Mouse (Mus musculus) spleen, adult 2 months (tissue): Measurements from ENCODE around the gene C1s1.

Source experiments
- CTCF ChIP-seq: fragments of 200-500 bp; IDR thresholded peaks from 2 replicates; pipeline ENCODE4 v1.5.1; 2011; ENCODE audit warnings: mild to moderate bottlenecking, inconsistent platforms; ENCODE audit not compliant: insufficient read depth, insufficient read length, insufficient replicate concordance; ENCODE audit errors: extremely low read depth
- POLR2A ChIP-seq: fragments of 200-500 bp; IDR thresholded peaks from 2 replicates; pipeline ENCODE4 v1.6.1; 2011; ENCODE audit warnings: low read depth, low read length, inconsistent platforms

GRCm38 (mm10) chr6:124499914-124500566 lies 42.1 kb downstream of the C1s1 start:
- TF ChIP-seq POLR2A (no peak), CTCF (no peak)
